Mouse (Mus musculus): ENCODE results near the gene Acsf2. TPM values are rescaled to one million over a fixed set of nuclear protein-coding genes. Genes with fewer than 3 reads are reported as not detected.
"Not testable (repeated sequence)": the region's sequence is repeated elsewhere in the genome, so short reads cannot be mapped to it uniquely, and the experiment has no call there.

Acsf2 gene
- 100 to 1,000 TPM; 146 to 155 TPM for total RNA-seq (2021)
- 149 and 167 TPM in 2 replicates for polyA plus RNA-seq (2012; rRNA removed)
- long read RNA-seq, transcript Acsf2-201 (16 exons, 3,154 nt): major isoform, 17 of 47 reads
- long read RNA-seq, partial matches to known transcripts: 29 of 47 reads
- long read RNA-seq, other reads (novel, unspliced or antisense): 1 of 47 reads

DNA sequence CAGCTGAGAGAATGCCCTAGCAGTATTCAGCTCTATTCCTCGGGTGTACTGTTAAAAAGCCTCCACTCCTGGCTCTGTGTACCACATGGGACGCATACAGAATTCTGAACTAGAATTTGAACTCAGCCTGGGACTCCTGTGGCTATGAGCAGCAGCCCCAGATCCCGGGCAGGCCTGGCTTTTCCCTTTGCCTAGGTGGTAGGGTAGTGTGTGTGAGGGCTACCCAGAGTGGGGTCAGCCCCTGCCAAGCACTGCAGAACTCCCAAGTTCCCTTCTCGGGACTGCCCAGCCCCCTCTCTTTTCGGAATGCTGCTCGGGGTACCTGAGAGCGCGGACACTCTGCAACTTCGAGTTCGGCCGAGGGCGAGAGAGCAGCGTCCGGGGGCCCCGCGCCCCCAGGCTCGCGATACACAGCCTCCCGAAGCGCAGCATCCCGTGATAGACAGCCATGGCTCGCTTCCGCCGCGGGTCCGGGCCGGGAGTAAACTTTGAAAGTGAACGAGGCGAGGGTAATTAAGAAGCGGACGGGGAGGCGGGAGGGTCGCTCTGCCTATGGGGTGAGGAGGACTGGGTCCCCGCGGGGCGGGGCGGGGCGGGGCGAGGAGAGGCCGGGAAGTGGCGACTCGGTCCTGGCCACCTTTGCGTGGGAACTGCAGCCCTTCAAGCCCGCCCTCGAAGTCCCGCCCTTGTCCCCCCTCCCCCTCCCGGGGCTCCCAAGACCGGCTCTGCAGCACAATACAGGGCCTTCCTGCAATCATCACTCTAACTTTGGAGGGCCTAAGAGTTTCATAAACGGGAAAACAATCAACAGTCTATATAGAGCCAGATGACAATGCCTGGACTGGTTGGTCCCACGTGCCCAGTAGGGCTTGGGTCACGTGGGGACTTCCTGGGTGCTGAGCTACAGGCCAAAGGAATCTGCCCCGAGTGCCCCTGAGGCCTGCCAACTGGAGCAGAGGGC is at the start of gene Acsf2:
Gene Acsf2, minus strand, starts transcription at position 551 of the 961 bp plus-strand sequence.
- peak; percentile 94 for DNase-seq

- not testable (repeated sequence) for DNase-seq
Observed at GRCm38 (mm10) chr11:94651241-94651640, 49.6 kb upstream of the Acsf2 start.

DNA sequence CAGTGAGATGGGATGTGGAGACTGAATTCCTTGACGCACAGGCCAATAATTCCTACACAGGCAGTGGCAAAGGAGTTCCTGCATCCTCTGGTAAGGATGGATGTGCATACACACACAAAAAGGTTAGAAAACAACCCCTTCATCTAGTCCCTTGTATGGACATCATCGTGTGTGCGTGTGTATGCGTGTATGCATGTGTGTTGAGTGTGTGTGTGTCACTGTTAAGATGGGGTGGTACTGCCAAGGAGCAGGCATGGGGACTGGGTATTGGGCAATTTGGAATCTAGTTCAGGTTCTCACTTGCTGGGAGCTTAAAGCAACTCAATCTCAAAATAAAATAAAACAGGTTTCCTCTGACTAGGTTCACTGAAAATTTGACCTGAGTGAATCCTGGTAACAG is 44.8 kb upstream of the Acsf2 start:
- no peak for DNase-seq

DNA sequence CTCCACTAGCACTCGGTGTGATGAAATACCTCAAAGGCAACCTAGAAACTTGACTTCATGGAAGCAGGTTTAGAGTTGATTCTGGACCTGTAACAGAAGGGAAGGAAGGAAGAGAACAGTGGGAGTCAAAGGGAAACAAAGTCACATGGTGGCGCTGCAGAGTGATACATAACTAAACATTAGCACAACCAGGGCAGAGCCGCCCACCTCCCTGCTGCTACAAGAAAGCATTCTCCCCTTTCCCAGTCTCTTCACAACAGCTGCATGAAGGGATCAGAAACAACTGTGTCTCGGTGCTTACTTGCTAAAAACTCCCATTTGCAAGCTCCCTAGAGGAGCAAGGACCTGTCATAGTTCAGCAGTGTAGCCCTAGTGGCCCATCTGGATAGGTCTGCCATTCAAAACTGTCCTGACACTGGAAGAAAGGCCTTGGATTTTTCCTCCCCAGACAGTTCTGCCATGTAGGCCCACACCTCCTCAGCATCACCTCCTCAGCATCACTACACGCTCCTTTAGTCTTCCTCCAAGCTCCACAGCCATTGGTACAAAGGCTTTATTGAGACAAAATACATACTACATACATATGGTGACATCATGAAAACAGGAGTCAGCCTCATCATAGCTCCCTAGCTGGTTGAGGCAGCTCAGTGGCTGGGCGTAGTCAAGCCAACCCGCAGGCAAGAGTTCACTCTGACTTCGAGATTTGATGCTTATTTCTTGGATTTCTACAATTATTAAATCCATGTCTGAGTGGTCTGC is 43.0 kb upstream of the Acsf2 start:
- no peak for DNase-seq

GRCm38 (mm10) chr11:94634431-94634830 is 32.8 kb upstream of the Acsf2 start:
- DNase-seq: no peak

DNA sequence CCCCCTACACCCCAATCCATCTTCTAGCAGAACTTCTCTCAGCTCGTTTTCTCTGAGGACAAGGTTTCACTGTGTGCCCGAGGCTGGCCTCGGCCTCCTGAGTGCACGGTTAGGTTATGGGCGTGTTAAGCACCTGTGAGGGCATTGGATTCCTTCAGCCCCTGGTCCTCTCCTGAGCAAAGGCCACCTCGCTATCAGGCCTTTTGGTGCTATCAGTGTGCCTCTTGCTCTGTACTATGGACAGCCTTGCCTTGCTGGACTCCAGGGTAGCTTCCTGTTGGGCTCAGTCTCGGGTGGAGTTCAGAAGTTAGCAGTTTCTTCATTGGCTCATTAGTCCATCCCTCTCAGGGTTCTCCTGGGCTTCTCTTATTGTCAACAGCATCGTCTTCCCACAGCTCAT is 31.3 kb upstream of the Acsf2 start:
- no peak for DNase-seq

DNA sequence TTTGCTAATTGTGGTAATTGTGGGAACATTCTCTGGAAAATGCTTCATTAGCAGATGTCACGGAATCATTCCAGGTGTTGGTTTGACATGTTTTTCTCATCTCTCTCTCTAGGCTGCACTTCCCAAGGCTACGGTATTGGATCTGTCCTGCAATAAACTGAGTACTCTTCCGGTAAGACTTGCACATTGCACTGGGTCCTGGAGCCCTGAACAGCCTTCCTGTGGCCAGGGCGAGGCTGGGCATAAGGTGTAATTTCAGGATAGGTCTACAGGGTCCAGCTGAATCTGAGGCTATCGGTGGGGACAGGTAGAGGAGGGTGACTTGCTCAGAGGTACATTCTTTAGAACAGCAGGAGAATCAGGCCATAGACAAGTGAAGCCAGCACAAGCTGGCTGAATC is 30.3 kb upstream of the Acsf2 start:
- no peak for DNase-seq

- peak; percentile 79 for DNase-seq
Observed at GRCm38 (mm10) chr11:94630199-94631011, 28.7 kb upstream of the Acsf2 start.

- no peak for DNase-seq
Observed at GRCm38 (mm10) chr11:94629884-94630198, 28.2 kb upstream of the Acsf2 start.

DNA sequence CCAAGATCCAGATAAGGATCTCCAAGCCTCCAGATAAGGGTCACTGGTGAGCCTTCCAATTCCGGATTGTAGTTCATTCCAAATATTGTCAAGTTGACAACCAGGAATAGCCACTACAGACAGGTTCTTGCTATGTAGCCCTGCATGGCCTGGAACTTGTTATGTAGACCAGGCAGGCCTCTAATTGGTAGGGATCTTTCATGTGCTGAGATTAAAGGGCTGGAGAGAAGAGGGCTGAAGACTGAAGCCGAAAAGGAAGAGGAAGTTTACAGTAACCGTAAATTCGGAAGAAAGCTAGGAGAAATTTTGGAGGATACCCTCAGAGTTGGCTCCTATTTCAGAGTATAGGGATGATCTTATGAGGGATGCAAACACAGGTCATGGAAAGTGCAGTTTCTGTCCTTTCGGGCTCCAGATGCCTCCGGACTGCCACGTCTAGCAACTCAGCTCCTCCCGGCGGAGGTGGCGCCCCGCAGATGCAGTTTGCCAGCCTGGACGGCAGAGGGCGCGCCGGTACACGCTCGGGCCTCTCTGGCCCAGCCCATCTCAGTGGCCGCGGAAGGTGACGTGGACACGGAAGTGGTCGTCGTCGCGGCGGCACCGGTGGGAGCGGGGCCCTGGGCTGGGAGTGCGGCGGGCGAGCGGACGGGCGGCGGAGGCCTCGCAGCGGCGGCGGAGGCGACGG is 27.7 kb upstream of the Acsf2 start, which contains the start of gene Lrrc59:
Gene Lrrc59, plus strand, starts transcription at position 569 of the 685 bp plus-strand sequence.
- peak; percentile 96 for DNase-seq

DNA sequence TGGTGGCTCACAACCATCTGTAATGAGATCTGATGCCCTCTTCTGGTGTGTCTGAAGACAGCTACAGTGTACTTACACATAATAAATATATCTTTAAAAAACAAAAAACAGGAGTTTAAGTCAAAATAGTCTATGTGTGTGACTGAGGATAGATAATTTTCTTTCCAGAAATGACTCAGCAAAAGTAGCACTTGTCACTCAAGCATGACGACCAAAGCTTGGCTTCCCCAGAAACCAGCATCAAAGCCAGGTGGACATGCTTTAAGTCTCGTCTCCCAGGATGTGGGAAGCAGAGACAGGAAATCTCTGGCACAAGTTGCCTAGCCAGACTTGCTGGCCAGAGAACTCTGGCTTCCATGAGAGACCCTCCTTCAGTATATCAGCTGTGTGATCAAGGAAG is 20.5 kb upstream of the Acsf2 start:
- no peak for DNase-seq

DNA sequence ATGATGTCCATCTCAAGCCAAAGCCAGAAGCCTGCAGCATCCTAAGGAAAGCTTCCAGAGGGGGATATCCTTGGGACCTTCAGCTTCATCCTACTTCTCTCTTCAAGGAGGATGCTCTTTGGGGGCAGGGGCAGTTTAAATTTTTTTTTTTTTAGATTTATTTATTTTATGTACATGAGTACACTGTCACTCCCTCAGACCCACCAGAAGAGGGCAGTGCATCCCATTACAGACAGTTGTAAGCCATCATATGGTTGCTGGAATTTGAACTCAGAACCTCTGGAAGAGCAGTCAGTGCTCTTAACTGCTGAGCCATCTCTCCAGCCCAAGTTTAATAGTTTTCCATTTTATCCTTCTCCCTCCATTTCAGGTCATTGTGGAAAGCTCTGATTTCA is 19.8 kb upstream of the Acsf2 start:
- DNase-seq: no peak

DNA sequence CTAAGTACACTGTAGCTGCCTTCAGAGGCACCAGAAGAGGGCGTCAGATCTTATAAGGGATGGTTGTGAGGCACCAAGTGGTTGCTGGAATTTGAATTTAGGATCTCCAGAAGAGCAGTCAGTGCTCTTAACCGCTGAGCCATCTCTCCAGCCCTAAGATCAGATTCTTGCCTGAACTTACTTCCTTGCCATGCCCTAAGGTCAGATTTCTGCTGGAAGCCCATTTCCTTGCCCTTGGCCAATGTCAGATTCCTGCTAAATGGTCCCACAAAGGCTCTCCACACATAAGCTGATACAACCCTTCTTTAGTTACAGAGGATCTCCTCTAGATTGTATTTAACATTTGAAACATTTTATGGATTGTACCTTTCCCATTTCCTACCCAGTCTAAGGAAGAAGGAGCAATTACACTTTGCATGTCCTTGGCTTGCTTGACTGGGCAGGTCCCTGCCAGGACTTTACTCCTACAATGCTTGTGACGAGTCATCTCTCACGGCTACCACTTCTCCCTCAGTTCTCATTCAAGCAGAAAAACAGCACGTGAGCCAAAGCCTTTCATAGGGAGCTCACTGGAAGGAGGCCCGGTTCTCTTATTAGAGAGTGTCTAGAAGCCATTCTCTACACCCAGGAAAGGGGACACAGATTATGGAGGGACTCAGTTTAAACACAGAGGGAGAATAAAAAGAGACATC is 19.2 kb upstream of the Acsf2 start:
- no peak for DNase-seq

DNA sequence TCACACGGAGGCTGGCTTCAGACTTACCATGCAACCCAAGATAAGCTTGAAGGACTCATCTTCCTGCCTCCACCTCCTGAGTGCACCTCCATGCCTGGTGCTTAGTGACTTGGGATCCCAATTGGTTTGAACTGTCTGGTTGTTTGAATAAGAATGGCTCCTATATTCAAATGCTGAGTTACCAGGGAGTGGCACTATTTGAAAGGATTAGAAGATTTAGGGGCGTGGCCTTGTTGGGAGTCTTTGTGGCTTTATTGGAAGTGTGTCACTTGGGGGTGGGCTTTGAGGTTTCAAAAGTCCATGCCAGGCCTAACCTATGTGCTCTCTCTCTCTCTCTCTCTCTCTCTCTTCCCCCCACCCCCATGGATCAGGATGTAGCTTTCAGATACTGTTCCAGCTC is 16.0 kb upstream of the Acsf2 start:
- no peak for DNase-seq

- no peak for DNase-seq
Observed at GRCm38 (mm10) chr11:94615494-94615893, 13.8 kb upstream of the Acsf2 start.

DNA sequence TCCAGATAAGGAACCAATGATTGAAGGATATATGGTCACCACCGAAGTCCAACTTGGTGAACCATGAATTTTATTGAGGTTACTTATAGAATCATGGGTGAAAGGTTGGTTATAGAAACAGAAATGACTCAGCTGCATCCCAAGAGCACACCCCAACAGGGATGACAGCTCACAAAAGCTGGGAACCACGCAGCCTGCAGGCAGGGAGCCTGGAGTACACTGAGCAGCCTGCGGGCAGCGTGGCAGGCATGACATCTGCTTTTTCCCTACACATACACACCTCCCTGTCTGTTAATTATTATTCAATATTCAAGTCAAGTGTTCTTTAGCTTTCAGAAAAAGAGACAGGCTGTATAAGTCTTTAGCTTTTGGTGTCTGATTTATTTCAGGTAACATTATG is 12.9 kb upstream of the Acsf2 start:
- DNase-seq: no peak

DNA sequence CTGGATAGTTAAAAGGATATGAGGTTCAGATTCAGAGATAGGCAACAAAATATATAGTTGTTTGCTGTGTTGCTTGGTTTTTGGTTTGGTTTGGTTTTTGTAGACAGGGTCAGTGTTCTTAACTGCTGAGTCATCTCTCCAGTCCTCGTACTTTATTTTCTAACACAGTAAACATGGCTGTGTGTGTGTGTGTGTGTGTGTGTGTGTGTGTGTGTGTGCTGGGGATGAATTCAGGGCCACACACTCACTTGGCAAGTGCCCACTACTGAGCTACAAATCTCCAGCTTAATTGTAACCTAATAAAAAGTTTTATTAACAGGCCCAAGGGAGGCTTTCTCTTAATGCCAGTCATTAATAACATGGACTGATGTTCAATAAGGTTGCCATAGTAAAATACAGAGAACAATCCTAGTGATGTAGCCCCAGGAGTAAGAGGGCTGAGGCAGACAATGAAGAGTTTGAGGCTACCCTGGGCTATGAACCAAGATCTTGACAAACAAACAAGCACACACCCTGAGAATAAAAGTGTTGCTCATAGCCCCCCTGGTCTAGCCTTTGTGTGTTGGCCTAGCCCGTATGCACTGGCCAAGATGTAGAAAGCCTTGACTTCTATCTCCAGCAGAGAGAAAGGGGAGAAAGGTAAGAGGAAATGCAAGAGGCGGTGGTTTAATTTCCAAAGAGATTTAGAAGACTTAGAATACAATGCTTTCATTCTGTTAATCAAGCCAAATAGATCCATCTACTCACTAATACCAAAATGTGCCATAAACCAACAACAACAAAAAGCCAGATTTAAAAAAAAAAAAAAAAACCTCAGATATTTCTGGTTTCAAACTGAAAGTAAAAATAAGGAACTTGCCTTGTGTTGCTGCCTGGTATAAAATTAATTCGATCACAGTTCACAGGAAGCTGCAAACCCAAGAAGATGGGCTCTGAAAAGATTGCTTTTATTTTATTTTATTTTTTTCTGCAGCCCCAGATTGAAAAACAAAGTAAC is 9.4 kb upstream of the Acsf2 start:
- peak; percentile 55 for DNase-seq

- DNase-seq: peak; percentile 72
Observed at GRCm38 (mm10) chr11:94602356-94602955, 785 bp upstream of the Acsf2 start.

GRCm38 (mm10) chr11:94600447-94600846 is 1.2 kb downstream of the Acsf2 start:
- DNase-seq: peak; percentile 37

Data from adrenal gland, adult 2 months (tissue).